In genomic region chr2:164496331-164496730, GRCm38 (mm10) we compare ENCODE assay signal across 10 mouse cellular contexts. TPM values are rescaled to one million over a fixed set of nuclear protein-coding genes. Genes with fewer than 3 reads are reported as not detected.
DNase-seq lines count a peak whose midpoint lies in the region; ATAC-seq and TF ChIP-seq lines count a peak whose summit lies in the region.
"Had no signal": no experiment of that assay in that cellular context is flagged by ENCODE, and none has a peak within 500 bp of the region (broad histone marks: within the 10 kb centered on the region; RNA-seq: fewer than 3 reads in every experiment).

No protein-coding gene starts in this region.

- no peak for DNase-seq in kidney, adult 11 months
- DNase-seq in MEL (ENCODE audit: low read depth, low spot score): peak; percentile 50
- no peak for DNase-seq in B cell, adult 2 months
- DNase-seq in retina, embryonic 14.5 days (ENCODE audit: low spot score): no peak
- DNase-seq in urinary bladder, postnatal 10 days (ENCODE audit: low spot score): no peak

- H3K9ac ChIP-seq in kidney, embryonic 15.5 days: no peak overlapping the region
- H3K9ac ChIP-seq in MEL (ENCODE audit: control insufficient read depth, low read depth, low read length, poor library complexity, severe bottlenecking): peak overlapping the region; percentile 84; the same call in 1 of the 2 replicates
- no peak overlapping the region for H3K9ac ChIP-seq in forebrain, embryonic 15.5 days (replicated peaks)

- TF ChIP-seq CTCF in MEL (IDR thresholded peaks at IDR 0.05 in 2 of 3, conservative IDR thresholded peaks at IDR 0.05 in 1 of 3; ENCODE audit: control insufficient read depth in 1 of 3, insufficient read depth in 1 of 3, low read depth in 2 of 3, low read length in 3 of 3, poor library complexity in 1 of 3, severe bottlenecking in 1 of 3): no peak

- peak overlapping the region; percentile 94 for H3K4me3 ChIP-seq in kidney, embryonic 15.5 days (replicated peaks)
- H3K4me3 ChIP-seq in MEL (ENCODE audit: control insufficient read depth in 1 of 2, insufficient read depth in 1 of 2, low read depth in 2 of 2, low read length in 2 of 2): no peak overlapping the region; a peak in 1 of 4 replicates
- H3K4me3 ChIP-seq in forebrain, embryonic 15.5 days: peak overlapping the region; percentile 93

- H3K79me2 ChIP-seq in MEL (ENCODE audit: control insufficient read depth, insufficient read depth, low read length, poor library complexity): peaks cover 10% of the 10 kb centered on the region

- ATAC-seq in kidney, embryonic 15.5 days (replicated peaks; ENCODE audit: low FRiP score): no peak
- no peak for ATAC-seq in forebrain, embryonic 15.5 days (replicated peaks)
- ATAC-seq in megakaryocyte progenitor cell, adult 5-6 weeks (replicated peaks; ENCODE audit: poor library complexity): 0 out of 2 replicates have a peak, but pooled peaks have one; percentile 11

- TF ChIP-seq RAD21 in MEL (IDR thresholded peaks at IDR 0.05; ENCODE audit: low read depth, low read length): no peak

- no peak overlapping the region for H3K27ac ChIP-seq in kidney, embryonic 15.5 days
- no peak overlapping the region for H3K27ac ChIP-seq in MEL (ENCODE audit: control insufficient read depth, low read depth, low read length)
- H3K27ac ChIP-seq in forebrain, embryonic 15.5 days (replicated peaks): no peak overlapping the region

- TF ChIP-seq EP300 in MEL (IDR thresholded peaks at IDR 0.05; ENCODE audit: low read depth in 1 of 2, low read length in 2 of 2): no peak

- peaks cover 20% of the 10 kb centered on the region for H3K4me1 ChIP-seq in kidney, embryonic 15.5 days
- peaks cover 2 to 18% of the 10 kb centered on the region in 2 experiments for H3K4me1 ChIP-seq in MEL (ENCODE audit: control insufficient read depth in 1 of 2, insufficient read depth in 2 of 2, low read length in 2 of 2)
- peaks cover 17% of the 10 kb centered on the region for H3K4me1 ChIP-seq in forebrain, embryonic 15.5 days

- peak overlapping the region; percentile 95 for H3K4me2 ChIP-seq in kidney, embryonic 15.5 days
- H3K4me2 ChIP-seq in forebrain, embryonic 15.5 days (replicated peaks): peak overlapping the region; percentile 94; the same call in 1 of the 2 replicates

- peaks cover 24% of the 10 kb centered on the region for H3K36me3 ChIP-seq in kidney, embryonic 15.5 days
- H3K36me3 ChIP-seq in MEL (ENCODE audit: control insufficient read depth in 1 of 2, insufficient read depth in 2 of 2, low read length in 2 of 2): peaks cover 0 to 22% of the 10 kb centered on the region in 2 experiments; a peak in 2 of 4 replicates
- H3K36me3 ChIP-seq in forebrain, embryonic 15.5 days: peaks cover 9% of the 10 kb centered on the region

- H3K27me3 ChIP-seq in kidney, embryonic 15.5 days: no peaks in the 10 kb centered on the region
- H3K27me3 ChIP-seq in MEL (ENCODE audit: control insufficient read depth in 1 of 2, insufficient read depth in 2 of 2, low read length in 2 of 2): no peaks in the 10 kb centered on the region
- H3K27me3 ChIP-seq in forebrain, embryonic 15.5 days: no peaks in the 10 kb centered on the region

- H3K9me3 ChIP-seq in kidney, embryonic 15.5 days (replicated peaks): no peaks in the 10 kb centered on the region
- no peaks in the 10 kb centered on the region for H3K9me3 ChIP-seq in MEL (replicated peaks; ENCODE audit: insufficient read depth, low read length)
- H3K9me3 ChIP-seq in forebrain, embryonic 15.5 days: no peaks in the 10 kb centered on the region

- TF ChIP-seq POLR2A in MEL (IDR thresholded peaks at IDR 0.05; ENCODE audit: control insufficient read depth in 1 of 2, insufficient read depth in 1 of 2, low read depth in 1 of 2, low read length in 2 of 2, poor library complexity in 1 of 2): no peak

- 69% methylated on average over 1 of the region's 1 CpGs for WGBS in kidney, embryonic 15.5 days
- 63% methylated on average over 1 of the region's 1 CpGs for whole genome bisulfite sequencing in forebrain, embryonic 15.5 days

TF ChIP-seq in MEL, 35 proteins besides CTCF, POLR2A, EP300 and RAD21:
- TF ChIP-seq MXI1 (IDR thresholded peaks at IDR 0.05; ENCODE audit: low read depth, low read length): peak; percentile 33; the same call in 1 of the 2 replicates
- TF ChIP-seq MYB (IDR thresholded peaks at IDR 0.05; ENCODE audit: low read depth, low read length): no peak
- 0 out of 2 replicates have a peak, but pooled peaks have one; percentile 18 for TF ChIP-seq RCOR1 (IDR thresholded peaks at IDR 0.05; ENCODE audit: low read depth, low read length)

RNA-seq across cellular contexts. Expression of gene Pigt, which starts 1.0 kb away (rescaled TPM):
- 65.1 and 69.6 TPM in 2 replicates for polyA plus RNA-seq in kidney, embryonic 15.5 days (2015; fragmentation: Nextera tagmentation; extraction: Ambion mirVana)
- total RNA-seq in MEL (2012; rRNA removed): 35.8 and 39.8 TPM in 2 replicates
- 100 to 1,000 TPM in 1 of 2 experiments, not detected in 1; 115 TPM for polyA plus RNA-seq in MEL (2012; ENCODE audit: insufficient read depth in 1 of 2, insufficient read length in 2 of 2, low read depth in 1 of 2, low replicate concordance in 2 of 2, missing spikeins in 1 of 2)
- 55.5 and 60.0 TPM in 2 replicates for polyA plus RNA-seq in forebrain, embryonic 15.5 days (2015; fragmentation: Nextera tagmentation; extraction: Ambion mirVana)
- 75.1 and 80.0 TPM in 2 replicates for total RNA-seq in megakaryocyte progenitor cell, adult 5-6 weeks (2015)
- 34.3 and 42.0 TPM in 2 replicates for total RNA-seq in megakaryocyte progenitor cell, adult 5-6 weeks (2017)

RNA-seq across cellular contexts. Expression of gene Dbndd2, which starts 10.4 kb away (rescaled TPM):
- 13.0 and 14.0 TPM in 2 replicates for polyA plus RNA-seq in kidney, embryonic 15.5 days (2015; fragmentation: Nextera tagmentation; extraction: Ambion mirVana)
- 11.9 and 13.1 TPM in 2 replicates for total RNA-seq in MEL (2012; rRNA removed)
- polyA plus RNA-seq in MEL (2012; ENCODE audit: insufficient read depth in 1 of 2, insufficient read length in 2 of 2, low read depth in 1 of 2, low replicate concordance in 2 of 2, missing spikeins in 1 of 2): 1 to 10 TPM in 1 of 2 experiments, not detected in 1; 6.9 TPM
- 8.1 and 9.1 TPM in 2 replicates for polyA plus RNA-seq in forebrain, embryonic 15.5 days (2015; fragmentation: Nextera tagmentation; extraction: Ambion mirVana)
- 1.1 and 2.7 TPM in 2 replicates for total RNA-seq in megakaryocyte progenitor cell, adult 5-6 weeks (2015)
- total RNA-seq in megakaryocyte progenitor cell, adult 5-6 weeks (2017): 0.04 and 0.47 TPM in 2 replicates

RNA-seq across cellular contexts. Expression of gene Trp53tg5, which starts 22.8 kb away (rescaled TPM):
- polyA plus RNA-seq in kidney, embryonic 15.5 days (2015; fragmentation: Nextera tagmentation; extraction: Ambion mirVana): not detected in 2 replicates
- total RNA-seq in MEL (2012; rRNA removed): not detected in 2 replicates
- polyA plus RNA-seq in MEL (2012; ENCODE audit: insufficient read depth in 1 of 2, insufficient read length in 2 of 2, low read depth in 1 of 2, low replicate concordance in 2 of 2, missing spikeins in 1 of 2): under 1 TPM in 1 of 2 experiments, not detected in 1; 0.13 TPM
- not detected in 2 replicates for polyA plus RNA-seq in forebrain, embryonic 15.5 days (2015; fragmentation: Nextera tagmentation; extraction: Ambion mirVana)
- not detected in 2 replicates for total RNA-seq in megakaryocyte progenitor cell, adult 5-6 weeks (2015)
- total RNA-seq in megakaryocyte progenitor cell, adult 5-6 weeks (2017): not detected in 2 replicates
- polyA plus RNA-seq: inflammation-experienced regulatory T-cells, adult 6 months; limb, embryonic 11.5 days had no signal

RNA-seq across cellular contexts. Expression of gene Gm20458, which starts 35.6 kb away (rescaled TPM):
- 7.7 and 8.3 TPM in 2 replicates for polyA plus RNA-seq in kidney, embryonic 15.5 days (2015; fragmentation: Nextera tagmentation; extraction: Ambion mirVana)
- 1.0 TPM in 1 of 2 replicates, not detected in the other for total RNA-seq in MEL (2012; rRNA removed)
- polyA plus RNA-seq in MEL (2012; ENCODE audit: insufficient read depth in 1 of 2, insufficient read length in 2 of 2, low read depth in 1 of 2, low replicate concordance in 2 of 2, missing spikeins in 1 of 2): 10 to 100 TPM in 1 of 2 experiments, not detected in 1; 19.2 TPM
- 6.0 and 6.9 TPM in 2 replicates for polyA plus RNA-seq in forebrain, embryonic 15.5 days (2015; fragmentation: Nextera tagmentation; extraction: Ambion mirVana)
- total RNA-seq in megakaryocyte progenitor cell, adult 5-6 weeks (2015): not detected in 2 replicates
- not detected in 2 replicates for total RNA-seq in megakaryocyte progenitor cell, adult 5-6 weeks (2017)

RNA-seq across cellular contexts. Expression of gene Sys1, which starts 39.6 kb away (rescaled TPM):
- polyA plus RNA-seq in kidney, embryonic 15.5 days (2015; fragmentation: Nextera tagmentation; extraction: Ambion mirVana): 59.2 and 64.2 TPM in 2 replicates
- total RNA-seq in MEL (2012; rRNA removed): 94.3 and 96.5 TPM in 2 replicates
- polyA plus RNA-seq in MEL (2012; ENCODE audit: insufficient read depth in 1 of 2, insufficient read length in 2 of 2, low read depth in 1 of 2, low replicate concordance in 2 of 2, missing spikeins in 1 of 2): 10 to 100 TPM in 1 of 2 experiments, not detected in 1; 85.8 TPM
- 76.6 and 82.2 TPM in 2 replicates for polyA plus RNA-seq in forebrain, embryonic 15.5 days (2015; fragmentation: Nextera tagmentation; extraction: Ambion mirVana)
- total RNA-seq in megakaryocyte progenitor cell, adult 5-6 weeks (2015): 39.1 and 39.5 TPM in 2 replicates
- 11.2 and 20.0 TPM in 2 replicates for total RNA-seq in megakaryocyte progenitor cell, adult 5-6 weeks (2017)

Comparison
In these comparisons a context has a peak if more than half of its experiments do, and no peak if none do; other contexts are left out.
1. H3K4me3 ChIP-seq: peak in kidney, embryonic 15.5 days (single experiment) and forebrain, embryonic 15.5 days (single experiment); none in MEL (0 of 2).